Mouse (Mus musculus): ENCODE results near the gene Fkbp1a. TPM values are rescaled to one million over a fixed set of nuclear protein-coding genes. Genes with fewer than 3 reads are reported as not detected.

Gene Fkbp1a
- 63.7 and 84.8 TPM in 2 replicates for polyA plus RNA-seq (2012; ENCODE audit: low replicate concordance)

GRCm38 (mm10) chr2:151542323-151543062 is at the start of gene Fkbp1a:
TSS of gene Fkbp1a (plus strand) at chr2:151542483.

GRCm38 (mm10) chr2:151494035-151494803 is 48.1 kb upstream of the Fkbp1a start, which contains the start of gene Nsfl1c:
TSS of gene Nsfl1c (plus strand) at chr2:151494182.

GRCm38 (mm10) chr2:151571873-151572700 is 29.8 kb downstream of the Fkbp1a start, which contains the start of gene Sdcbp2:
TSS of gene Sdcbp2 (plus strand) at chr2:151572622.

Other genes starting within 250 kb of the Fkbp1a start
- not detected in 2 replicates for gene 4921509C19Rik, start 66.3 kb upstream of the Fkbp1a start, polyA plus RNA-seq (2012; ENCODE audit: low replicate concordance)
- gene Nsfl1c, start 48.3 kb upstream of the Fkbp1a start, polyA plus RNA-seq (2012; ENCODE audit: low replicate concordance) = 45.7 and 64.1 TPM in 2 replicates
- gene Sdcbp2, start 30.1 kb downstream of the Fkbp1a start, polyA plus RNA-seq (2012; ENCODE audit: low replicate concordance) = 0.17 and 0.38 TPM in 2 replicates
- not detected in 2 replicates for gene Snph, start 90.1 kb downstream of the Fkbp1a start, polyA plus RNA-seq (2012; ENCODE audit: low replicate concordance)
- not detected in 2 replicates for gene Rad21l, start 126.0 kb downstream of the Fkbp1a start, polyA plus RNA-seq (2012; ENCODE audit: low replicate concordance)
- gene Tmem74b, start 159.5 kb downstream of the Fkbp1a start, polyA plus RNA-seq (2012; ENCODE audit: low replicate concordance) = not detected in 2 replicates
- 8.4 and 116 TPM in 2 replicates for gene Psmf1, start 201.7 kb downstream of the Fkbp1a start, polyA plus RNA-seq (2012; ENCODE audit: low replicate concordance)

Data from leukemia stem cell, adult 10-12 weeks (primary cell).